23 mouse cellular contexts compared by ENCODE assay signal in genomic region chr6:86908561-86909150, GRCm38 (mm10). TPM values are rescaled to one million over a fixed set of nuclear protein-coding genes. Genes with fewer than 3 reads are reported as not detected.
A peak's percentile ranks its signal among the peaks of the same experiment; 100 is the strongest.
DNase-seq lines count a peak whose midpoint lies in the region; ATAC-seq and TF ChIP-seq lines count a peak whose summit lies in the region.
"Had no signal": no experiment of that assay in that cellular context is flagged by ENCODE, and none has a peak within 500 bp of the region (broad histone marks: within the 10 kb centered on the region; RNA-seq: fewer than 3 reads in every experiment).

No protein-coding gene starts in this region.

- no peak for TF ChIP-seq EP300 in liver, postnatal 0 days (IDR thresholded peaks at IDR 0.05; ENCODE audit: low read depth)

- H3K4me3 ChIP-seq in kidney, embryonic 16.5 days (ENCODE audit: low read length) = no peak overlapping the region
- no peak overlapping the region for H3K4me3 ChIP-seq in liver, embryonic 13.5 days (replicated peaks)
- H3K4me3 ChIP-seq in liver, postnatal 0 days (ENCODE audit: low read depth, low read length) = no peak overlapping the region
- H3K4me3 ChIP-seq in C2C12 (ENCODE audit: insufficient read depth, poor library complexity, severe bottlenecking) = no peak overlapping the region
- H3K4me3 ChIP-seq in forebrain, embryonic 10.5 days = no peak overlapping the region
- H3K4me3 ChIP-seq: embryonic facial prominence, embryonic 12.5 days; forebrain, embryonic 15.5 days; hindbrain, embryonic 12.5 days; limb, embryonic 13.5 days; myocyte had no signal

- no peak for TF ChIP-seq CTCF in liver, postnatal 0 days (IDR thresholded peaks at IDR 0.05; ENCODE audit: low read depth)
- TF ChIP-seq CTCF in C2C12 (IDR thresholded peaks at IDR 0.05; ENCODE audit: control insufficient read depth, insufficient read depth, insufficient read length) = no peak

- 0 out of 2 replicates have a peak, but pooled peaks cover 2% of the 10 kb centered on the region for H3K36me3 ChIP-seq in kidney, embryonic 16.5 days (ENCODE audit: insufficient read depth, low read length)
- H3K36me3 ChIP-seq in liver, embryonic 13.5 days = no peaks in the 10 kb centered on the region
- no peaks in the 10 kb centered on the region for H3K36me3 ChIP-seq in liver, postnatal 0 days (replicated peaks; ENCODE audit: insufficient read depth, low read length)
- H3K36me3 ChIP-seq in C2C12 (ENCODE audit: control insufficient read depth, insufficient read depth) = no peaks in the 10 kb centered on the region
- H3K36me3 ChIP-seq in forebrain, embryonic 10.5 days (replicated peaks) = peaks cover 6% of the 10 kb centered on the region; the same call in 1 of the 2 replicates
- H3K36me3 ChIP-seq: embryonic facial prominence, embryonic 12.5 days; forebrain, embryonic 15.5 days; hindbrain, embryonic 12.5 days; limb, embryonic 13.5 days had no signal

- DNase-seq in kidney, adult 11 months = peak; percentile 27
- peak; percentile 11 for DNase-seq in liver, embryonic 13.5 days
- DNase-seq in liver, postnatal 0 days = no peak
- DNase-seq in ZHBTc4 (ENCODE audit: low read depth, low spot score) = peak; percentile 63
- DNase-seq in forebrain, embryonic 10.5 days (ENCODE audit: extremely low spot score, low spot score) = no peak
- no peak for DNase-seq in testis, postnatal 10 days (ENCODE audit: low spot score)
- DNase-seq: adrenal gland, postnatal 14 days; cerebellum, adult 9-11 months; gastrocnemius, postnatal 36 days; heart, postnatal 10 days; lung, embryonic 14.5 days; midbrain, embryonic 14.5 days; right cerebral cortex, postnatal 14 days; spleen, adult 18-20 months; thymus, adult 18-20 months had no signal

- H3K27me3 ChIP-seq in kidney, embryonic 16.5 days (ENCODE audit: insufficient read depth, low read length) = no peaks in the 10 kb centered on the region
- no peaks in the 10 kb centered on the region for H3K27me3 ChIP-seq in liver, embryonic 13.5 days
- H3K27me3 ChIP-seq in liver, postnatal 0 days (ENCODE audit: insufficient read depth, low read length) = no peaks in the 10 kb centered on the region
- no peaks in the 10 kb centered on the region for H3K27me3 ChIP-seq in C2C12 (ENCODE audit: control insufficient read depth, insufficient read depth, insufficient read length)
- no peaks in the 10 kb centered on the region for H3K27me3 ChIP-seq in forebrain, embryonic 10.5 days (ENCODE audit: poor library complexity, severe bottlenecking)
- H3K27me3 ChIP-seq: embryonic facial prominence, embryonic 12.5 days; forebrain, embryonic 15.5 days; hindbrain, embryonic 12.5 days; limb, embryonic 13.5 days had no signal

- H3K27ac ChIP-seq in kidney, embryonic 16.5 days (ENCODE audit: low read length) = no peak overlapping the region
- H3K27ac ChIP-seq in liver, embryonic 13.5 days = no peak overlapping the region
- H3K27ac ChIP-seq in liver, postnatal 0 days (ENCODE audit: low read depth) = no peak overlapping the region
- no peak overlapping the region for H3K27ac ChIP-seq in forebrain, embryonic 10.5 days
- H3K27ac ChIP-seq: embryonic facial prominence, embryonic 12.5 days; forebrain, embryonic 15.5 days; hindbrain, embryonic 12.5 days; limb, embryonic 13.5 days had no signal

- WGBS in kidney, embryonic 16.5 days = 75% methylated on average over 5 of the region's 5 CpGs
- 53% methylated on average over 5 of the region's 5 CpGs for WGBS in liver, embryonic 13.5 days (ENCODE audit: insufficient replicate concordance)
- 67% methylated on average over 5 of the region's 5 CpGs for WGBS in liver, postnatal 0 days (ENCODE audit: insufficient replicate concordance)
- WGBS in forebrain, embryonic 10.5 days = 74% methylated on average over 5 of the region's 5 CpGs

- no peak for ATAC-seq in kidney, embryonic 16.5 days (ENCODE audit: low FRiP score, low TSS enrichment)
- ATAC-seq in liver, embryonic 13.5 days (ENCODE audit: low read depth) = no peak
- no peak for ATAC-seq in liver, postnatal 0 days
- ATAC-seq: forebrain, embryonic 15.5 days had no signal

- no peak overlapping the region for H3K4me2 ChIP-seq in kidney, embryonic 16.5 days (replicated peaks; ENCODE audit: low read depth, low read length)
- H3K4me2 ChIP-seq in liver, embryonic 13.5 days = no peak overlapping the region
- no peak overlapping the region for H3K4me2 ChIP-seq in liver, postnatal 0 days (ENCODE audit: low read depth, low read length)
- H3K4me2 ChIP-seq: embryonic facial prominence, embryonic 12.5 days; forebrain, embryonic 15.5 days; heart, embryonic 11.5 days; hindbrain, embryonic 12.5 days; limb, embryonic 13.5 days; lung, embryonic 14.5 days had no signal

- H3K4me1 ChIP-seq in kidney, embryonic 16.5 days (ENCODE audit: insufficient read depth, low read length) = no peaks in the 10 kb centered on the region
- peaks cover 30% of the 10 kb centered on the region for H3K4me1 ChIP-seq in liver, embryonic 13.5 days (replicated peaks)
- 0 out of 2 replicates have a peak, but pooled peaks cover 6% of the 10 kb centered on the region for H3K4me1 ChIP-seq in liver, postnatal 0 days (ENCODE audit: insufficient read depth)
- H3K4me1 ChIP-seq in forebrain, embryonic 10.5 days = peaks cover 10% of the 10 kb centered on the region
- H3K4me1 ChIP-seq: embryonic facial prominence, embryonic 12.5 days; forebrain, embryonic 15.5 days; hindbrain, embryonic 12.5 days had no signal

- H3K9me3 ChIP-seq in kidney, embryonic 16.5 days (ENCODE audit: low read length) = no peaks in the 10 kb centered on the region
- H3K9me3 ChIP-seq in liver, embryonic 13.5 days (replicated peaks) = no peaks in the 10 kb centered on the region
- no peaks in the 10 kb centered on the region for H3K9me3 ChIP-seq in liver, postnatal 0 days (ENCODE audit: low read length)
- no peaks in the 10 kb centered on the region for H3K9me3 ChIP-seq in forebrain, embryonic 10.5 days
- H3K9me3 ChIP-seq: embryonic facial prominence, embryonic 12.5 days; forebrain, embryonic 15.5 days; hindbrain, embryonic 12.5 days; limb, embryonic 13.5 days had no signal

- no peak overlapping the region for H3K9ac ChIP-seq in kidney, embryonic 16.5 days (replicated peaks; ENCODE audit: low read length)
- no peak overlapping the region for H3K9ac ChIP-seq in liver, embryonic 13.5 days
- H3K9ac ChIP-seq in liver, postnatal 0 days (replicated peaks) = no peak overlapping the region
- H3K9ac ChIP-seq: embryonic facial prominence, embryonic 12.5 days; forebrain, embryonic 15.5 days; hindbrain, embryonic 12.5 days; limb, embryonic 13.5 days; lung, embryonic 14.5 days had no signal

- H3K79me3 ChIP-seq in C2C12 (ENCODE audit: low read depth) = peaks cover 5% of the 10 kb centered on the region

- peaks cover 6% of the 10 kb centered on the region for H3K79me2 ChIP-seq in C2C12 (ENCODE audit: control insufficient read depth, insufficient read depth)

- no peak overlapping the region for H3ac ChIP-seq in C2C12 (ENCODE audit: control insufficient read depth, insufficient read length, low read depth)

TF ChIP-seq in C2C12, 6 proteins besides CTCF, POLR2A, EP300 and RAD21:
- TF ChIP-seq FOSL1 (IDR thresholded peaks at IDR 0.05; ENCODE audit: insufficient read depth, low read length, poor library complexity, severe bottlenecking) (no peak), USF1 (IDR thresholded peaks at IDR 0.05; ENCODE audit: low read depth) (peak; percentile 18), MYOD1 (IDR thresholded peaks at IDR 0.05; ENCODE audit: control insufficient read depth, insufficient read length, low read depth) (no peak)
TF ChIP-seq in C2C12: peak in this region for 1.

RNA-seq across cellular contexts. Expression of gene Aak1, which starts 59.3 kb away (rescaled TPM):
- polyA plus RNA-seq in kidney, embryonic 16.5 days (2015; fragmentation: Nextera tagmentation; extraction: Ambion mirVana) = 9.0 and 13.5 TPM in 2 replicates
- 3.4 and 4.3 TPM in 2 replicates for polyA plus RNA-seq in liver, embryonic 13.5 days (2015; fragmentation: Nextera tagmentation; extraction: Ambion mirVana)
- polyA plus RNA-seq in liver, postnatal 0 days (2015; fragmentation: Nextera tagmentation; extraction: Ambion mirVana) = 1.9 and 2.2 TPM in 2 replicates
- 12.8 TPM for polyA plus RNA-seq in C2C12 (2012; fragmentation: generic; extraction: Trizol)
- 11.4 and 13.6 TPM in 2 replicates for polyA plus RNA-seq in forebrain, embryonic 10.5 days (2016; fragmentation: Nextera tagmentation; extraction: Ambion mirVana)

Comparison
In these comparisons a context has a peak if more than half of its experiments do, and no peak if none do; other contexts are left out.
1. DNase-seq: peak in kidney, adult 11 months (single experiment), liver, embryonic 13.5 days (single experiment) and ZHBTc4 (single experiment); none in liver, postnatal 0 days (single experiment), forebrain, embryonic 10.5 days (single experiment) and testis, postnatal 10 days (single experiment).